Mouse (Mus musculus) ES-E14 (cell line): ENCODE measurements at regions not wholly inside any gene's neighbourhood (a gene's known extent, or its start where the extent isn't known, plus 50 kb on each side); places are given as distances from the start of the nearest gene placed in this dataset.

Source experiments
- CHD2 ChIP-seq: IDR thresholded peaks from 2 replicates; pipeline ENCODE4 v1.6.1; 2014; ENCODE audit warnings: mild to moderate bottlenecking, low read depth, low read length, inconsistent platforms
- HCFC1 ChIP-seq: IDR thresholded peaks from 2 replicates; pipeline ENCODE4 v1.6.1; 2012; ENCODE audit warnings: low read length, inconsistent platforms, borderline replicate concordance; ENCODE audit not compliant: insufficient read depth
- MAFK ChIP-seq: IDR thresholded peaks from 2 replicates; pipeline ENCODE4 v1.6.1; 2014; ENCODE audit warnings: mild to moderate bottlenecking, low read depth, low read length, inconsistent platforms; ENCODE audit not compliant: insufficient read depth
- ZC3H11A ChIP-seq: IDR thresholded peaks from 2 replicates; pipeline ENCODE4 v1.6.1; 2012; ENCODE audit warnings: low read depth, mild to moderate bottlenecking, inconsistent platforms, low read length, borderline replicate concordance
- ZNF384 ChIP-seq: IDR thresholded peaks from 2 replicates; pipeline ENCODE4 v1.6.1; 2012; ENCODE audit warnings: low read depth, low read length, inconsistent platforms

DNA sequence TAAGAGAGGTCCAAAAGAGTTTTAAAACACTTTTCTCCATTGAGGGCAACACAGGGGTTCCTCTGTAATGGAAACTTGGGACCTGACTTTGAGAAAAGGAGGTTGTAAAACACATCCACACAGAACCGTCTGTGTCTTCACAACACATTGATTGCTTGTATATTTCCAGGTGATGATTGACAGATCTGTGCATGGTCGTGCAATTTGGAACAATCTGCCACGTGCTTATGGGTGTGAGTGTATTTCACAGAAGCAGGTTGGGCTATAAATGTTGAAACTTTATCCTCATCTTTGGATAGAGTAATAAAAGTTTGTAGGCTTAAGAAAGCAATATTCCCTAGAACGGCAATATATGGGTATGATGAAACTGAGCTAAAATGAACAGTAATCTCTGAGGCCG lies 559.5 kb upstream of the Plxna2 start:
- no peak for TF ChIP-seq ZC3H11A
- no peak for TF ChIP-seq MAFK
- TF ChIP-seq ZNF384: no peak
- TF ChIP-seq CHD2: no peak
- TF ChIP-seq HCFC1: no peak
